Mouse (Mus musculus) left cerebral cortex, postnatal 10 days (tissue): ENCODE measurements around the gene Cyp39a1. TPM values are rescaled to one million over a fixed set of nuclear protein-coding genes. Genes with fewer than 3 reads are reported as not detected.

Source experiments
- DNase-seq, 2 experiments: peaks; one replicate each; pipeline ENCODE4 v3.0.0; 2021 to 2022; ENCODE audit warnings: low spot score in 2 of 2, mixed read lengths in 1 of 2; ENCODE audit errors: extremely low spot score in 1 of 2
- intact Hi-C: fragments of 180-260 bp; cut with DNase I; formaldehyde crosslinking; loops from one replicate; pipeline ENCODE4 v1.15.1; 2025
- total RNA-seq, 2 experiments: library from RNA; stranded (reverse); gene quantifications; 2 replicates each; pipeline ENCODE4 v1.2.3; 2021

Cyp39a1 gene
- total RNA-seq, 2 experiments from 2014 or later, result 1.4 to 1.7 TPM

- intact Hi-C loops, result no loop called here
- peak in 1 of 2 experiments; percentile 27 for DNase-seq
These were observed 8.0 kb downstream of the Cyp39a1 start for GRCm38 (mm10) chr17:43675228-43675627.

GRCm38 (mm10) chr17:43676241-43676640, 9.0 kb downstream of the Cyp39a1 start:
- intact Hi-C loops, result no loop called here
- no peak for DNase-seq

DNA sequence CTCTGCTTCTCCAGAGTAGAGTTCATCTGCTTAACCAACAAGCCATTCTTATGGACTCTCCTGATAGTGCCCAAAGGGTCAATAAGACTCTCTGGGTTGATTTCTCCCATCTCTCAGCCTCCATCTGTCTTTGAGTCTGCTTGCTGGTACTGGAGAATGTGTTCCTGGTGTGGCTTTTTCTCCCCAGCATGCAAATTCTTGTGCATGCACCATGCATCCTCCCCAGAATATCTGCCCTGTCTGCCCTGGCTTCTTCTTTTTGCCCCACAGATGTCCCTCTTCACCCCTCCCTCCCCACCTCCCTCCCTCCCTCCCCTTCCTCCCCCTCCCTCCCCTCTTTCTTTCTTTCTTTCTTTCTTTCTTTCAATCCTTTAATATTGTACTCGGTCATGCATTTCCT, 10.1 kb downstream of the Cyp39a1 start:
- intact Hi-C loops, result no loop called here
- DNase-seq, result no peak

DNA sequence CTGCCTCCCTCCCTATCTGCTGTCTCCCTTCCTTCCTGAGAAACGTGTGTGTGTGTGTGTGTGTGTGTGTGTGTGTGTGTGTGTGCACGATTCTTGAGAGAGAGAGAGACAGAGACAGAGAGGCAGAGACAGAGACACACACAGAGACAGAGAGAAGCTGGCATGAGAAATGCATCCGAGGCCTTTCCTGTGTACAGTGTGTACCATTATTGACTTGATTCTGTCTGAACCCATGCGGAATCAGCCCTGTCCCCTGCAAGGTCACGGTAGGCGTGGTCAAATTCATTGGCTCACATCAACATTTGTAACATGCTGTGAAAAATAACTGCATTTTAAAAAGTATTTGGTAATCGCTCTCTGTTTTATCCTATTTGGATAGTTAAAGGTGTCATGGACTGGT, 16.9 kb downstream of the Cyp39a1 start:
- no peak for DNase-seq
- intact Hi-C loops, result no loop called here

DNA sequence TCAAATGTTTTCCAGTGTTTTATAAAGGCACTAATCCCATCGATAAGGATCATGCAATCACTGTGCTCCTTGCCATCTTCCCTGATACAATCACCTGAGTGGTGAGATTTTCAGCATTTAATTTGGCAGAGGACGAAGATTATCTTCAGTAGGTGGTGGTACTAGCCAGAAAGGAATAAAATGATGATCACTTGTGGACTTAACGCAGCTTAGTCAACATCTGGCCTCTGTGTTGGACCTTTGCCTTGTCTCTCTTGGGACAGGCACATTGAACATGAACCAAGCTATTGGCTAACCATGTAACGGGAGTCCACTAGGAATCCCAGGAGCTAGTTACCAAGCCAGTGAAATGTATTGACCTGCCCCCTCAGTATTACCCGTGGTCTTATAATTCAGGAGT, 17.4 kb downstream of the Cyp39a1 start:
- no peak for DNase-seq
- intact Hi-C loops, result no loop called here

DNA sequence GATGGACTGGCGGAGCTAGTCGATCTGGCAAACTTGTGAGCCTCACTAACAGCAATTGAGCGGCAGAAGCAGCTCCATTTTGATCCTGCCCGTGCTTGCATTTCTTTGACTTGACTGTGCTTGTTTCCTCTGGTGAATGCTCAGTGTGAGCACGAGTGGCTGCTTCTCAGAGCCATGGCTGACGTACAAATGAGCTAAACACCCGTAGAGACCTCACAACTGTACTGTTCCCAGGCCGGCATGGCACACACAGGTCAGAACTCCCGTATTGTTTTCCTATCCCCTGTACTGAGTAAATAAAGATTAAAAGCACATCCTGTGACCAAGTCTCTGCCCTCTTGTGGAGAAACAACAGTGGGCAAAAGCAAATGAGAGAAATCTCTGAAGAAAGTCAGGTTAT, 22.4 kb downstream of the Cyp39a1 start:
- DNase-seq, result no peak
- intact Hi-C loops, result no loop called here

GRCm38 (mm10) chr17:43698997-43699649, 31.9 kb downstream of the Cyp39a1 start:
- DNase-seq, result peak; percentile 69 to 77
- intact Hi-C loops, result loop anchor here (1.0 to 5.0 kb wide), 3 partner anchors 170 to 433 kb away; no protein-coding TSS in a partner anchor

DNA sequence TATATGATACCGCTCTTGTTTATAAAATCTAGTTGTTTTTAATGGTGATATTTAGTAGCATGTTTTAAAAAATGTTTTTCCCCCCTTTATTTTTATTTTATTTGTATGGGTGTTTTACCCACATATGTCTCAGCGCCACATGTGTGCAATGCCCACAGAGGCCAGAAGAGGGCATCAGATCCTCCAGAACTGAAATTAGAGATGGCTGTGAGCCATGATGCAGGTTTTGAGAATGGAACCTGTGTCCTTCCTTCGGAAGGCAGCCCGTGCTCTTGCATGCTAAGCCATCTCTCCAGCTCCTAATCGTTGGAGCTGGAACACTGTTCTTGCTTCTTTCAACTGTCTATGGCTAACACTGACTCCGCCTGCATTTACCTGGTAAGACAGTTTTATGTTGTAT, 33.8 kb downstream of the Cyp39a1 start:
- DNase-seq, result peak; percentile 37 to 60
- intact Hi-C loops, result loop anchor here (5.0 kb wide), 1 partner anchor 101 kb away; the partner anchor contains the start of gene Rcan2

DNA sequence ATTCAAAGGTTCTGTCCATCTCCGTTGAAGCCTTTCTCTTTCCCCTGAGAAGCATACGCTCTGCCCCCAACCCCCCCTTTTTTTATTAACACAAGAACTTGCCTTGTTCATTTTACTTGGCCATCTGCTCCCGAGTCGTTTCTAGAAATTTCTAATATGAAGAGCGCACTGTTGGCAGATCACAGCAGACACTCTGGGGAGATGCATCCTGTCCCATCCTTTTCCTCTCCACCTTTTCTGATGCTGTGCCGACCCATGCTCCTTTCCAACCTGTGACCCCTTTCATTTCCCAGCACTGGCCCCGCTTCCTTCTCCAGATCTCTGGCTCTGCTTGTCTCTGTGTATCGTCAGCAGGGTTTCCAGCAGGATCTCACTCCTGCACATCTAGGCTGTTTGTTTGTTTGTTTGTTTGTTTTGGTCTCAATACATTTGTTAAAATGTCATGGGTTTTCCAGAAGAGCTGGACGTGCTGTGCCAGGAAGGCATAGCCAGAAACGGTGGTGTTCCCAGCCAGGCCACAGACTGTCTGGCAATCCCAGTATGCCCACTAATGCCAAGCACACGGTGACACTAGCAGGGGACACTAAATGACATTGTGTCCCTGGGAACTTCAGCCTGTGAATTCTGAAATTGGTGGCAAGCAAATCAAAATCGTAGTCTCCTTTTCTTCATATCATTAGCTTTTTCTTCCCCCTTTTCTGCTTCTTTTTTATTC, 37.1 kb downstream of the Cyp39a1 start:
- DNase-seq, result no peak
- intact Hi-C loops, result loop anchor here (5.0 kb wide), 1 partner anchor 98 kb away; the partner anchor contains the start of gene Rcan2

DNA sequence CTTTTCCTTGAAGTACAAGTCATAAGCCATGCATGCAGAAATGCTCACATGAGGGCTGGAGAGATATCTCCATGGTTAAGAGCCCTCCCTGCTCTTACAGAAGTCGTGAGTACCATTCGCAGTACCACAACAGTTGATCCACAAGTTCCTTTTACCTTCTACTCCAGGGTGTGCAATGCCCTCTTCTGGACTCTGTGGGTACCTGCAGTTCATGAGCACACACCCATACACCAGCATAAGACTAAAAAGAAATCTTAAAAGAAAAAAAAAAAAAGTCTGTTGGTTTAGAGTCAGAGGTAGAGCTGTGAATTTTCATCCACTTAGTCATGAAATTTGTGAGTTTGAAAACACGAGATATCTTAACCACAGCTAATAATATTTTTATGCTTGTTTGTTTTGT, 39.5 kb downstream of the Cyp39a1 start:
- DNase-seq, result no peak
- intact Hi-C loops, result no loop called here

DNA sequence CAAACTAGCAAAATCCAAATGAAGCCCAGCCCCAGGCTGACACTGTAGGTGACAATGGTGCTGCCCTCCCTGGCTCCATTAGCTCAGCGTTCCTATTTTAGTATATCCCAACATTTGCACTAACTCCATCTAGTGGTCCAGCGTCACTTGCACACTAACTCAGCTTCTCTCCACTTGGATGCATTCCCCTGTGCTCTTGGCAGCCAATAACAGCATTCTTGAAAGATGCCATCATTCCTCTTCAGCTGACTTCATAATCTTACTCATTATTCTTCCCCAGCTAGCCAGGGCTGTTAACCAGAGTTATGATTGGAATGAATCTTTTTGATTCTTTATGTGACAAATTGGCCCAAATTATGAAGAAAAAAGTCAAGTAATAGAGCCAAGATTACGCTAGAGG, 40.0 kb downstream of the Cyp39a1 start:
- intact Hi-C loops, result no loop called here
- DNase-seq, result no peak

- intact Hi-C loops, result no loop called here
- no peak for DNase-seq
These were observed 44.5 kb downstream of the Cyp39a1 start for GRCm38 (mm10) chr17:43711557-43712352.

DNA sequence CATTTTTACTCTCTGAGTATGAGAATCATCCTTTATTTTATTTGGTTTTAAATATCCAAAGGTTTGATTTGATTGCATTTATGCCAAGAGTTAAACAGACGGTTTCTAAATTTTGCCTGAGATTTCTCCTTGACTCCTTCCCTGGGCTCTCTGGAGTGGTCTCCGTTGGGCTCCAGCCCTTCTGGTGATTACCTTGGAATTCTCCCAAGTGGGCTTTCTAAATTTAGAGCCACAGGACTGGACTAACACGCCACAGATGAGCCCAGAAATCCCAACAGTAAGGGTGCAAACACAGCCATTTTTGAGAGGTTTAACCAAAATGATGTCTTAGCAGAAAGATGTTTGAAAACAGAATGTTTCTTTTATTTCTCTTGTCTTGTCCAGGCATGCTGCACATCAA, 47.0 kb downstream of the Cyp39a1 start:
- intact Hi-C loops, result no loop called here
- DNase-seq, result no peak

- no peak for DNase-seq
- intact Hi-C loops, result no loop called here
These were observed 49.4 kb downstream of the Cyp39a1 start for GRCm38 (mm10) chr17:43716601-43717000.

- intact Hi-C loops, result no loop called here
- DNase-seq, result no peak
These were observed 52.2 kb downstream of the Cyp39a1 start for GRCm38 (mm10) chr17:43719401-43719800.

DNA sequence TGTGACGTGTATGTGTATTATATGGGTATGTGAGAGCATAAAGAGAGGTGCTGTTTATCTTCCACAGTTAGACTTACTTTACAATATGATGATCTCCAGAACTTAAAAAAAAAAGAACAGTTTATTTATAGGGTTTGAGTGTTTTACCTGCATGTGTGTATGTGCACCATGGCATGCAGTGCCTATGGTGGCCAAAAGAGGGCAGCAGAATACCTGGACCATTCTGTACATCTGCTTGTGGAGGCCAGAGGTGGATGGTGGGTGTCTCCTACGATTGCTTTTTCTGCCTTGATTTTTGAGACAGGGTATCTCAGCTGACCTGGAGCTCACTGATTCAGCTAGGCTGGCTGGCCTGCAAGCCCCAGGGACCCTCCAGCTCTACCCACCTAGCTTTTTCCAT, 57.3 kb downstream of the Cyp39a1 start:
- intact Hi-C loops, result no loop called here
- no peak for DNase-seq

DNA sequence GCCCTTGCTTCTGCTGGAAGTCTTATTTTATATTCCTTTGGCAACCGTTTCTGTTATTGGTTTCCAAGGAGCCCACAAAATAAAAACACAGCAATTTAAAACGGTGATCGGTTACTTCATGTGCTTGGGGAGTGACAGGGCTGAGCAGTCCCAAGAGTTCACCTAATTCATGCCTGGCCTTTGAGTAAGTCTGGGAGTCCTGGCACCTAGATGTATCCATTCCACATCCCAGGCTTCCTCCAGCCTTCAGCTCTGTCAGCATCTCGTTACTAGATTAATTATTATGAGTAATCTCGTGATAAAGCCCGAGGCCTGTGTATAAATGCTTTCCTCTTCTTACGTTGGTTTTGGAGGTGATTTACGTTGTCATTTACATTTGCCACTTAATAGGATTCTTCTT, 64.1 kb downstream of the Cyp39a1 start:
- DNase-seq, result no peak
- intact Hi-C loops, result no loop called here

DNA sequence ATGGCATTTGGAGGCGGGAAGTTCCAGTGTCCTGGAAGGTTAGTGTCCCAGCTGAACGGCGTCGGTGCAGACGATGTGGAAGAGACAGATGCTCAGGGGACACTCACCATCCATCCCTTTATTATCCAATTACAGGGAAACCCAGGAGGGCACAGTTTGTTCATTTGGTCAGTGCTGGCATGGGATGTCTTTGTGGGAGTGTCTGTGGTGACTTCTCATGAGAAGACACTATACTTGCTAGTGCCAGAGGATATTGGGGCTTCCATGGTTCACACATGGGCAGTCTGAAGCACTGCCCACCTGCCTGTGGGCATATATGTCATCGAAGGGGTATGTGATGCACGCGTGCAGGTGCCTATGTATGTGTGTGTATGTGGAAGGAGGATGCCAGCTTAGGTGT, 64.8 kb downstream of the Cyp39a1 start:
- intact Hi-C loops, result no loop called here

DNA sequence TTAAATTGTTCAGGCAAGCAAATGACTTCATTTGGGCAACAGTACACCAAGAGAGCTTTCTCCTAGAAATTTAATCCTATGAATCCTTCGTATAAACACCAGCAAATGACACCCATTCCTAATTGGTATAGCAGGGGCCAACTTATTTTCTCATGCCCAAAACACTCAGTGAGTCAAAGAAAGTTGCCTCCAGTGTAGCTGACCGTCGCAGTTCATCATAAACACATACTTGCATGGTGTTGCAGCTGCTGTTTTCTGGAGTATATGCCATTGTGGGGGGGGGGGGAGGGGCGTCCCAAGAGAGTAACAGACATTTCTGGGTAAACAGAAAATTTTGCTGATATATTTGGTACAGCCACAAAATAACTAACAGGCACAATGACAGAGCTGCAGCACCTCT, 67.0 kb downstream of the Cyp39a1 start:
- no peak for DNase-seq
- intact Hi-C loops, result no loop called here

More for the DNA sequence above, 64.8 kb downstream of the Cyp39a1 start:
- no peak for DNase-seq

- DNase-seq, result no peak
- intact Hi-C loops, result no loop called here
These were observed 76.7 kb downstream of the Cyp39a1 start for GRCm38 (mm10) chr17:43743933-43744332.
